Mouse (Mus musculus) frontal cortex, postnatal 10 days (tissue): Measurements from ENCODE around the gene Plekhg1.

Experiments used
- DNase-seq, 2 experiments: peaks; one replicate each; pipeline ENCODE4 v3.0.0; 2022; ENCODE audit warnings: low spot score in 2 of 2, mixed read lengths in 1 of 2

The Plekhg1 gene

GRCm38 (mm10) chr10:3827368-3827767 is 87.2 kb downstream of the Plekhg1 start:
- DNase-seq = no peak

GRCm38 (mm10) chr10:3829472-3829871 is 89.3 kb downstream of the Plekhg1 start:
- no peak for DNase-seq

DNA sequence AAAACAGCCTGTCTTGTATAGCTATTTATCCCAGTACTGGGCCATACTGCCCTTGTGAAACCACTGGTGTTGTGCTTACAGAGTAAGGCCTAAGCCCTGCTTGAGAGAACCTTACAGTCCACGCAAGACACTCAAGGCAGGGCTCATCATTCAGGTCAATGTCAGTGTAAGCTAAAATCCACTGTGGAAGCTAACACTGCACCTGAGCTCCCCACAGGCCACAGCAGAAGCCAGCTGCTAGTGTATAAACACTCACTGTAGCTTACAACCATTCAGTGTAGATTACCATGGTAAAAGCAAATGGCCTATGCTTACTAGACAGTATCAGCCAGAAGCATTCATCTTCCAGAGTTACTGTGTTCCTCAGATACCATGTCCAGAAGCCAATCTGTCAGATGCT is 90.5 kb downstream of the Plekhg1 start:
- no peak for DNase-seq

- DNase-seq = no peak
Observed at GRCm38 (mm10) chr10:3831597-3832351, 91.6 kb downstream of the Plekhg1 start.

GRCm38 (mm10) chr10:3834060-3834459 is 93.9 kb downstream of the Plekhg1 start:
- DNase-seq = no peak

GRCm38 (mm10) chr10:3834678-3835077 is 94.5 kb downstream of the Plekhg1 start:
- no peak for DNase-seq

DNA sequence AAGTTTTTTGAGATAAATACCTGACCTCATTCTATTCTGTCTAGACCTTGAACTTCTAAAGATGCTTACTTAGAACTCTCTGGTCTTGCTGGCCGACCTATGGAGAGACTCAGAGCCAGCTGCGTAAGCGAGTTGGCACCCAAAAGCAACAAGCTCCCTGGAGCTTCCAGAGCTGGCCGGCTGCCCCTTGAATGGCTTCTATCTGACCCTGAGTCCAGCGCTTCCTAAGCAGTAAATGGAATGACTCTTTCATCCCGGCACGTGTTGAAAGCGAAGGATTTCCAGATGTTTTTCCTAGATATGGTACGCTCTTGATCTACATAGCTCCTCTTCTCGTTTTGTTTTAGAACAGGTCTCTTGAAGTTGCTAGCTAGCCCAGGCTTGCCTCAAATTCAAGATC is 95.5 kb downstream of the Plekhg1 start:
- no peak for DNase-seq

DNA sequence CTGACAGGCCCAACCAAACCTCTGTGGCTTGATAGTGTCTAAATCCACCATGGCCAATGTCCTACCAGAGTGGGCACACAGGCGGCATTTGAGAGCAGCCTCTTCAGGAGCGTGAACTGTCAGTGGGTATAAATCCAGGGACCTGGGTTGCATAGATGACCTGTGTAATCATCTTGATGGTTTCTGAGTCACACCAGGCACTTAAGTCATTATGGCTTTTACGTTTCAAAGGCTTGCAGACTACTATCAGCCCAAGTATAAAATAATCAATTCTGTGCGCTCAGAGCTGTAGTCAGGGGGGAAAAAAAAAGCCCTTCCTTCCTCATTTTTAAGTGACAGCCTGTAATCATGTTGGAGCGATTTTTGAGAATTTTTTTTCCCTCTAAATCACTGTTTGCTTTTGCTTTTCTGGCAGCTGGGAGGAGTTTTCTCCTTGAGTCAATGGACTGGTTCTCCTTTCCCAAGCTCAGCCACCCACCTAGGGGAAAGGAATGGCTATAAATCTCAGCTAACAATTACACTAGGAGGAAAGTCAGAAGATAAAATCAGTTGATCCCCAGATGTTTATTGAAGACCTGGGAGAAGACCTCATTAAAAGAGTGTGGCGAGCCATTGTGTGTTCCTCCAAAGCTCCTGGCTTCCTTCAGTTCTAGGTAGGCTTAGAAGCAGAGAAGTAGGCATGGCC is 99.7 kb downstream of the Plekhg1 start:
- DNase-seq = no peak

GRCm38 (mm10) chr10:3844430-3844829 is 104.3 kb downstream of the Plekhg1 start:
- DNase-seq = no peak

- no peak for DNase-seq
Observed at GRCm38 (mm10) chr10:3847021-3847420, 106.9 kb downstream of the Plekhg1 start.

DNA sequence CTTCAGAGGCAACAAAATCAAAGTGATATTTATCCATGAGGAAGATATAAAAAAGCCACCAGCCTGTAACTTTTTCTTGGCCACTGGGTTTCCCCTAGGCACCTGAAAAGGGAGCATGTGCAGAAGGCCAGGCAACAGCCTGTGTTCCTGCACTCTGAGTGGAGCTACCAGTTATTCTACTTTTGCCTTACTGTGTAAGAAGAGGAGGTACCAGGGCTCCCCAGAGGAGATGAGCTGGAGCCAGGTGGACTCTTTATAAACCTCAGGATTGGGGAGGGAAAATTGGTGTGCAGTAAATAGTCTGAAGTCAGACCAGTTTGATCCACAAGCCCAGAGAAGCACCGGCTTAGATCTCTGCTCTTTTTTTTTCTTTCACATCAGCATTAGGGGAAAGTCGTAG is 111.3 kb downstream of the Plekhg1 start:
- no peak for DNase-seq

DNA sequence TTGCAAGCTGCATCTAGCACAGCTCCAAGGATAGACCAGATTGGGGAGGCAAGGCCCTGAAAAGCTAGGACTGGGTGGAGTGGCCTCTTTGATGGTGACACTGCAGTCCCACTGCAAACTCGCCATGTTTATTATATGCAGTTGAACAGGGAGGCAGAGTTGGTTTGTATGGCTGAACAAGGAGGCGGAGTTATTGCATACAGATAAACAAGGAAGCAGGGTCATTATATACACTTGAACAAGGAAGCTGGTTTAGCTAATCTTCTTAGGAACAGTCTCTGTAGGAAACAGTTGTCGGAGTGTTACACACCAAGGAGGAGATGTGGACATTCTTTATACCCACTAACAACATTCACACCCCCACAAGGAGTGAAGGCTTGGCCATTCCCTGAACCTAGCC is 112.6 kb downstream of the Plekhg1 start:
- DNase-seq = no peak

DNA sequence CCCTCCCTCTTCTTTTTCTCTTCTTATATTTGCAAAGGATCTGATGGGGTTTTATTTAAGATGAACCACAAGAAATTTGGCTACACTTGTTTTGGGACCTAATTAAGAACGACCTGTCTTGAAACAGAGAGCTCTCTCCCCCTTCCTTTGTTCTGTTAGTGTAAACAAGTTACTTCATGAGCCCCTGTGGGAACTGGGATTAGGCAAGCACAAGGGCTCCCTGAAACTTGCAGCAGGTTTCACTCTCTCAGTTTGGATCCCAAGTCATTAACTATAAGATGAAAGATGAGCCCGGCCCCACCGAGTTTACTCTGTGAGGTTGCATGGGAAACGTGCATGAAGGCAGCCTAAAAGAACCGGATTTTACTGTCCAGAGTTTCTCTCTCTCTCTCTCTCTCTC is 117.7 kb downstream of the Plekhg1 start:
- no peak for DNase-seq

DNA sequence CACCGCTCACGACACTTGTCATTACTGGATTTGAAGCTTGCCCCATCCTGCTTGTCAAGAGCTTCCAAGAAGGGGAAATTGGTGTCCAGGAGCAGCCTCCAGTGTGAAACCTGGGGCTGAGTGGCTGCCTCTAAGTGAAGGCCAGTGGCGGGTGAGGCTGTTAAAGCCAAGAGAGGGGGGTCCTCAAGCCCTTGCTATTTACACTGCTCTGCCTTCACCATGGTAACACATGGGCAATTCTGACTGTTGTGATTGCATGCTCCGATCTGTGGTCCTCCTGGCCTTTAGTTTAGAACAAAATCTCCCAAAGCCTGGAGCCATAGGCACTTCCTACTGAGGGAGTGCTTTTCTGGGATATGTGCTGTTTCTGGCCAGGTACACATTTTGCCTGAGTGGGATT is 118.3 kb downstream of the Plekhg1 start:
- DNase-seq = no peak

- no peak for DNase-seq
Observed at GRCm38 (mm10) chr10:3858961-3859714, 119.0 kb downstream of the Plekhg1 start.

DNA sequence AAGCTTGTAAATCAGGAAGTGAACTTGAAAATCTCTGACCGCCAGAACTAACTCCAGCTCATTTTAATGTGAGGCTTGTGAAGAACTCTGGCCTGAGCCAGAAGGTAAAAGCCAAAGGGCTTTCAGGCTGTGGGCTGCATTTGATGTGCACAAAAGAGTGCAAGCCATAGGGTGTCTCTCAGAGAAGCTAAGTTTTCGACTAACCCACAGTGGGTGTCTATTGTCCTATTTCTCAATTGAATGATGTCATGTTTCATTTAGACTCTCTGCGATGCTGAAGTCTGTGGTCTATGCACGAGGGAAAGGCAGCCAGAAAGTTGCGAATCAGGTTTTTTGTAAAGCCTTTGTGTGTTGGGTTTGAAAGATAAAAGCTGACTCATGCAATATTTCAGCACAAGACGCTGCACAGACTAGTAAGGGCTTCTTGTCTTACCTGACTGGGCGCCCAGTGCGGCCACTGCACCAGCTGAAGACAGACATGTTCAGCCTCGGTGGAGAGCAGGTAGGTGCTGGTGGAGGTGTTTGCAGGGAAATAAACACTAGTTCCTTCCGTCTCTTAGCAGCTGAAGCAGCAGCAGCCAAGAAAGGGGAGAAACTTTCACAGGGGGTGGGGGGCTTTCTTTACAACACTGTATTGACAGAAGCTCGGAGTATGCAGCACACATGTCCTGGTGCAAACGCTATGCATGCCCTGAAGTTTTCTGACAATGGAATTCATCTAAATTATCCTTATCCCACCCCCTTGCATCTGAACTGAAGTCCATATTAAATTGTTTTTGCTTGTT is 123.4 kb downstream of the Plekhg1 start:
- no peak for DNase-seq

GRCm38 (mm10) chr10:3864196-3864540 is 124.0 kb downstream of the Plekhg1 start:
- DNase-seq = no peak

GRCm38 (mm10) chr10:3867298-3867697 is 127.1 kb downstream of the Plekhg1 start:
- no peak for DNase-seq

DNA sequence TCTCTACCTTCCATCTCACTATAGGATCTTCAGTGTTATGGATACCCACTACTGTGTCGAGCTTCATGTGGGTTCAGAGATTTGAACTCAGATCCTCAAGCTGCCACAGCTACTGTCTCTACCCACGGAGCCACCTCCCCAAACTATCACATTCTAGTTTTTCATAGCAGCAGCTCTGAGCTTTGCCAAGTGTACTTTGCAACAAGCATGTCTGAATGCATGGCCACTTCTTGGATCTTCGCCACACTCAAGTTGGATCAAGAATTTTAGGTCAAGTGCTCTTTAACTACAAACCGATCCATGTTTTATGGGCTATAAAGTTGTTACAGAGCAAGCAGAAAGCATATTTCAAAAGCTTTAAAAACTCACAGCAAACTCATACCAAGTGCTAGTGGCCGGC is 130.7 kb downstream of the Plekhg1 start:
- no peak for DNase-seq

DNA sequence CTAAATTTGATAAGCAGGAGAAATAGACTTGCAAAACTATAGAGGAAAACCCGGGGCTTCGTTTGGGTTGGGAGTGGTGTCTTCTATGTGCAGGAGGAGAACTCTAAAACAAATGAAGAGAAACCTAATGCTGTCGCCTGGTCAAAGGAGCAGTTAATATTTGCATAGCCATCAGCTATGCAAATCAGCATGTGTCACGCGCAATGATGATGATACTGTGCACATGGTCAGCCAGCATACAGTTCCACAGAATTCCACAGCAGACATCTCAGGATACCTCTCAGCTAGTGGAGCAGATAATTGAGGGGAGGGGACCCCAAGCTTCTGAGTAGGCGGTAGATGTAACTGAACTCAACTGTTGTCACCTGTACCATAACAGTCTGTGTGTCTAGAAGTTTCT is 133.3 kb downstream of the Plekhg1 start:
- DNase-seq = no peak

DNA sequence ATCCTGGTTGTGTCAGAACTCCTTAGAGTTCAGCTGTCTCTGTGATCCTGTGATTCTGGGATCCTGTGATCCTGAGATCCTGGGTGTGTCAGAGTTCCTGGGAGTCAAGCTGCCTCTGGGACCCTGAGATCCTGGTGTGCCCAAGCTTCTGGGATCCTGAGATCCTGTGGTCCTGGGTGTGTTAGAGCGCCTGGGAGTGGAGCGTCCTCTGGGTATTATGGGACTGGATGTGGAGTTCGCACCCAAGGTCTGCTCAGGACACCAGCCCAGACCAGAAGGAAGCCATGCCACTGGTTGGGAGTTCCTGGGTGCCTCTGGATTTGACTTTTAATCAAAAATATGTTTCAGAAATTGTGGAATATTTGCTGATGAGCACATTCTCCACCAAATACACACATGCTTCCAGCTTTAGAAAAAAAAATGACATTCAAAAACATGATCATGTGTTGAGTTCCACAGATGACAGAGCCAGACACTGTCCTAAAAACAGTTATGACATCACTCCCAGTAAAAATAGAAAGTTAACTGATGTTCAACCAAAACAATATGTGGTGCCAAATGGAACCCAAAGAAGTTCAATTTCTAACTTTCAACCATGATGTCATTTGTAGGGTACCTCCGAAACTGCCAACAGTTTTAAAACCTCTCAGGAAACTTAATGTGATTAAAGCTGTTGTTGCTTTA is 137.8 kb downstream of the Plekhg1 start:
- no peak for DNase-seq
